Mouse (Mus musculus): ENCODE results near the gene Ssmem1. TPM values are rescaled to one million over a fixed set of nuclear protein-coding genes. Genes with fewer than 3 reads are reported as not detected.

Gene Ssmem1
- polyA plus RNA-seq, 1 experiment from 2014 or later, result 0.21 TPM

DNA sequence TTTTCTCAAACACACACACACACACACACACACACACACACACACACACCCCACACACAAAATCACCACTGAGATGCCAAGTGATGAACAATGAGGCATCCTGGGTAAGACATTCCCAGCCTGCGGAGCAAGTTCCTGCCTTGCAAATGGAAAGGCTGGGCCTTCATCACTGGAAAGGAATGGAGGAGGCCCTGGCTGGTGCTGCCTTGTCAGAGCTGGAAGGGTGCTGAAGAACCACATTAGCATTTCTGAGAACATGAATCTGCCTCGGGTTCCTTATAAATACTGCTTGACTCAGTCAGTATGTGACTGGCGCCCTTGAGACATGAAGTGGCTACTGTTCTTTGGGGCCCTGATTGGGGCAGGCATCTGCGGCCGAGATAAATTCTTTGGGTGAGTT, 58.4 kb downstream of the Ssmem1 start, which contains the start of gene Cpa4:
TSS of gene Cpa4 (plus strand) at position 301 of the 400 bp plus-strand sequence.
- H3K4me1 ChIP-seq, result peaks cover 8% of the 10 kb centered on the region
- H3K9me3 ChIP-seq (replicated peaks), result no peaks in the 10 kb centered on the region
- WGBS, result 68% methylated on average over 5 of the region's 5 CpGs
- H3K9ac ChIP-seq, result no peak within 1 kb of the TSS
- ATAC-seq (ENCODE audit: low FRiP score), result no peak
- H3K36me3 ChIP-seq, result no peaks in the 10 kb centered on the region
- H3K4me3 ChIP-seq, result no peak within 1 kb of the TSS
- H3K4me2 ChIP-seq (replicated peaks), result no peak within 1 kb of the TSS
- H3K27me3 ChIP-seq, result no peaks in the 10 kb centered on the region
- no peak within 1 kb of the TSS for H3K27ac ChIP-seq

DNA sequence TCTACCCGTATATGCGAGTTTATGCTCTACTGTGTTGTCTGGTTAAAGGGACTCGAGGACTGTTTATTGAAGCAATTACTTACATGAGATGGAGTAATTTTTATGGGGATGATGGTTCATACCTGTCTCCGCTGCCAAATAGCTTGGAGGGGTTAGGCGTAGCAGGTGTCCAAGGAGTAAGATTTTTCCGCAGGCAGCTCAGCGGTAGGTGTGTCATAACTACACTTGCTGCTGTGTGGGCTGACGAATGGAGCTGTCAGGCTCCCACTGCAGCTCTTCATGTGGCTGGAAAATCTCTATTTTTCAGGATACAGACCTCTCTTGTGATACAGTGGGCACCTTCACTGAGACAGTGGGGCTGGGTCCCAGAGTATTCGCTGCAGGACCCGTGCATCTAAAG, 59.7 kb downstream of the Ssmem1 start:
- no peak overlapping the region for H3K27ac ChIP-seq
- 83% methylated on average over 10 of the region's 10 CpGs for WGBS

More for the DNA sequence above, 59.7 kb downstream of the Ssmem1 start:
- Histone ChIP-seq H3K4me1 (peaks cover 10% of the 10 kb centered on the region), H3K4me3 (no peak overlapping the region), H3K36me3 (no peaks in the 10 kb centered on the region), H3K9me3 (replicated peaks) (no peaks in the 10 kb centered on the region), H3K4me2 (replicated peaks) (no peak overlapping the region), H3K9ac (no peak overlapping the region), H3K27me3 (no peaks in the 10 kb centered on the region)
- ATAC-seq (ENCODE audit: low FRiP score), result no peak

Other genes with a start within 250 kb of the Ssmem1 start
- gene Ube2h, start 205.3 kb upstream of the Ssmem1 start, polyA plus RNA-seq (2016; fragmentation: Nextera tagmentation; extraction: Ambion mirVana), result 72.4 and 76.4 TPM in 2 replicates
- 65.3 and 67.6 TPM in 2 replicates for gene Zc3hc1, start 118.8 kb upstream of the Ssmem1 start, polyA plus RNA-seq (2016; fragmentation: Nextera tagmentation; extraction: Ambion mirVana)
- 42.5 and 45.4 TPM in 2 replicates for gene Klhdc10, start 108.0 kb upstream of the Ssmem1 start, polyA plus RNA-seq (2016; fragmentation: Nextera tagmentation; extraction: Ambion mirVana)
- 37.0 and 38.9 TPM in 2 replicates for gene Tmem209, start 66 bp upstream of the Ssmem1 start, polyA plus RNA-seq (2016; fragmentation: Nextera tagmentation; extraction: Ambion mirVana)
- gene Cpa2, start 31.7 kb downstream of the Ssmem1 start, polyA plus RNA-seq (2016; fragmentation: Nextera tagmentation; extraction: Ambion mirVana), result 4.0 and 6.3 TPM in 2 replicates
- 1.7 and 1.9 TPM in 2 replicates for gene Cpa4, start 58.5 kb downstream of the Ssmem1 start, polyA plus RNA-seq (2016; fragmentation: Nextera tagmentation; extraction: Ambion mirVana)
- 0.10 TPM in 1 of 2 replicates, not detected in the other for gene Cpa5, start 101.2 kb downstream of the Ssmem1 start, polyA plus RNA-seq (2016; fragmentation: Nextera tagmentation; extraction: Ambion mirVana)
- 0.30 and 0.34 TPM in 2 replicates for gene Cpa1, start 129.4 kb downstream of the Ssmem1 start, polyA plus RNA-seq (2016; fragmentation: Nextera tagmentation; extraction: Ambion mirVana)
- gene Cep41, start 183.9 kb downstream of the Ssmem1 start, polyA plus RNA-seq (2016; fragmentation: Nextera tagmentation; extraction: Ambion mirVana), result 20.5 and 21.9 TPM in 2 replicates
- gene Mest, start 213.7 kb downstream of the Ssmem1 start, polyA plus RNA-seq (2016; fragmentation: Nextera tagmentation; extraction: Ambion mirVana), result 763 and 927 TPM in 2 replicates